Mouse (Mus musculus) right cerebral cortex, postnatal 25 days (tissue): ENCODE measurements around the gene Map3k20.

Experiments
- DNase-seq: peaks from one replicate; pipeline ENCODE4 v3.0.0; 2022

Map3k20 gene

DNA sequence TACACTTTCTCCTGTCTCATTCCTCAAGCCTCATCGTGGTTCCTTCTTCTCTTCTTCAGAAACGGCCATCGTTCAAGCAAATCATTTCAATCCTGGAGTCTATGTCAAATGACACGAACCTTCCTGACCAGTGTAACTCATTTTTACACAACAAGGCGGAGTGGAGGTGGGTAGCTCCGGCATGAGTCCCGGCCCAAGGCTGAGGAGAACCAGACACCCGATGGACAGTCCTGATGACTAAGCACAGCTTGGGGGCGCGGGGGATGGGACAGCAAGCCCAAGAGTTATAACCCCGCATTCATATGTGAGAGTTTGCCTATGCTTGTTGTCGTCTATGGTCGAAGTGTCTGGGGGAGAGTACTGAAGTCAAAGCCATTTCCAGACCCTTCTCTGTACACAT is 104.0 kb downstream of the Map3k20 start:
- no peak for DNase-seq

DNA sequence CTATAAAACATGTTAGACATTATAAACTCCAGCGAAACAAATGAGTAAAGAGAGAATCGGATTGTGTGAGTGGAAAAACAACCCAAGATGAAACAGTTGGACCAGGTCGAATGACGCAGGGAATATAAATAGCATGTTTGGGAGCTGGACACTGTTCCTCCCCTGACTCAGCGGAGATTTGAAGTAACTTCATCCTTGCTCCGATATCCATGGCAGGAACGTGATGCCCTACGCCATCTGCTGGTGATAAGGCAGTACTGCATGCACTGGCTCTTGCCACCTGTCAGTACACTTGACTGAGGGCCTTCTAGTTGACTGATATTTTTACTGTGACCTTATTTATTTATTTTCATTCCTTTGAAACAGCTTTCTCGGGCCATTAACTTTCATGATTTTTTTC is 104.5 kb downstream of the Map3k20 start:
- peak; percentile 68 for DNase-seq

GRCm38 (mm10) chr2:72390474-72390873 is 105.0 kb downstream of the Map3k20 start:
- no peak for DNase-seq

DNA sequence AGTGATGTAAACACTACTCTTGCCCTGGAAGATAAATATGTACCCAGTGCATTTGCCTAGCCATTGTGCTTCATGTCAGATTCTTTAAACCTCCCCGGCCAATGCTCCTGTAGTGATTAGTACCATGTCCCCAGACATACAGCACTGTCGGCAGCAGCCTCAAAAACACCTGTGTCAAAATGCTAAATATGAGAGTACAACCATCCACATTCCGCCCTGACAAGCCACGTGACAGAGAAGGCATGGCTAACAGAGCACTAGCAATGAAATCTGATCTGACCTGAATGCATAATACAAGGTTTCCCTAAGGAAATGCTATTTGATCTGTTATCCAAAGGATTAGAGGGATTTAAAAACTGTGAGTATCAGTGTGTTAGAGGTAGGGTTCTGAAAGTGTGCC is 105.6 kb downstream of the Map3k20 start:
- DNase-seq, result no peak

- DNase-seq, result no peak
Measured at GRCm38 (mm10) chr2:72391721-72392120, 106.3 kb downstream of the Map3k20 start.

DNA sequence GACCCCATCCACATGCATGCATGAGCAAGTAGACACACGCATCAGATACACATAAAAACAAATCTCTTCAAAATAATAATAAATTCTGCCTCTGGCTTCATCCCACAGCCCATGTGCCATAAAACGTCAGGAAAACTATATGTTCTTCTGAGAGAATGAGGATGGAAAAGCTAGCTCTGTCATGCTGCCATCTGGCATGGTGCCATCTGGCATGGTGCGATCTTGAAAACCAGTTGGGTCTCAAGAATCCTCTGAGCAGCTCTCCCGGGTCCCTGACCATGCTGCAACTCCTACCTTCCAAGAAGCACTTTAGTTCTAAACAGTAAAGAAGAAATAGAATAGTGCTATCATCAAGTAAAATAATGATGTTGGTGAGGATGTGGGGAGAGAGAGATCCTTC is 106.9 kb downstream of the Map3k20 start:
- DNase-seq, result no peak

- DNase-seq, result no peak
Measured at GRCm38 (mm10) chr2:72396934-72397333, 111.5 kb downstream of the Map3k20 start.

GRCm38 (mm10) chr2:72398227-72398626 is 112.8 kb downstream of the Map3k20 start:
- DNase-seq, result no peak

- no peak for DNase-seq
Measured at GRCm38 (mm10) chr2:72399469-72400195, 114.2 kb downstream of the Map3k20 start.

- DNase-seq, result no peak
Measured at GRCm38 (mm10) chr2:72401290-72401689, 115.9 kb downstream of the Map3k20 start.

DNA sequence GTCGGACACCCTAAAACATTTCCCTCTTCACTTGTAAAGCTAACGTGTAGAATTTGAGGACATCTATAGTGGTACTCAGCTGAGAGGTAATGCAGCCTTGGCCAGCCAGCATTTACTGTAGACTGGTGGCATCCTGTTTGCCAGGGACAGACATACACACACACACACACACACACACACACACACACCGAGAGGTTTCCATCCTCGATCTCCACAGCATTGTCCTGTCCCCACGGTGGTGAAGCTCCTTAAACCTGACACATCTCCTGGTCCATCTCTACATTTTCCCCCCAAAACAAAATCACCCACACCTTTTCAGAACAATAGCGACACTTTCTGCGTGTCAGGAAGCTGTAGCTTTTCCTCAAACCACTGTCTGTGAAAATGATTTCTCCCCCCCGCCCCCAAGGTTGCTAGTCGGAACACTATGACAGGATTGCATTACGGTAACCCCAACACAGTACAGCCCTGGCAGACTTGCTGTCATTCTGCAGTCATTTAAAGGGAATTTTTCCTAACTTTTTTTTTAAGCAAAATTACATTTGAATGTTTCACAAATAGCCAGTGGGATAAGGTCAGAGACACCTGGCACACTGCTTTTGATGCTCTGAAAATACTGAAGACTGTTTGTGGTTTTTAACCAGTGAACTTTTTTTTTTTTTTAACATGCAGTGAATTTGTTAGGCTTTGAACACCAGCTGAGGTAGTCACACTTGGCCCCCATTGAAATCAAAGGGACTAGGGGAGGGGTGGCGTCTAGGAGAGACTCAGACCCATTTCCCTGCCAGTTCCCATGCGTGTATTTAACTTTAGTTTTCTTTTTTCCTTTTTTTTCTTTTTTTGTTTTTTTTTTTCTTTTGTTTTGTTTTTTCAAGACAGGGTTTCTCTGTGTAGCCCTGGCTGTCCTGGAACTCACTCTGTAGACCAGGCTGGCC is 120.5 kb downstream of the Map3k20 start:
- DNase-seq, result no peak

DNA sequence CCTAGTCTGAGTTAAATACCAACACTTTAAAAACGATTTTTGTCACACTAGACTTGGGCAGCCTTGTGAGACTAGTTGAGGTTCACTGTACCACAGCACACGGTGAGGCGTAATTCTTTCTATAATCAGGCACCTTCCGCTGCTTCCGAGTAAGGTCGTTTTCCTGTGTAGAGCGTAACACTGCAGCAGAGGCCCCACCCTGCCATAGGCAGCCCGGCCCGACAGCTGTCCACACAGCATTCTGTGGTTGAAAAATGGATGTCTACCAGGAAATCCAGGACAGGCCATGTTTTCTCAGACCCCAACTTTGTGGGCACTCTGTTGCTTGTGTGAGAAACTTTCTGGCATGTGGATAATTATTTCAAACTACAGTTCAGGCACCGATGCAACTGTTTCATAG is 121.3 kb downstream of the Map3k20 start:
- DNase-seq, result no peak

DNA sequence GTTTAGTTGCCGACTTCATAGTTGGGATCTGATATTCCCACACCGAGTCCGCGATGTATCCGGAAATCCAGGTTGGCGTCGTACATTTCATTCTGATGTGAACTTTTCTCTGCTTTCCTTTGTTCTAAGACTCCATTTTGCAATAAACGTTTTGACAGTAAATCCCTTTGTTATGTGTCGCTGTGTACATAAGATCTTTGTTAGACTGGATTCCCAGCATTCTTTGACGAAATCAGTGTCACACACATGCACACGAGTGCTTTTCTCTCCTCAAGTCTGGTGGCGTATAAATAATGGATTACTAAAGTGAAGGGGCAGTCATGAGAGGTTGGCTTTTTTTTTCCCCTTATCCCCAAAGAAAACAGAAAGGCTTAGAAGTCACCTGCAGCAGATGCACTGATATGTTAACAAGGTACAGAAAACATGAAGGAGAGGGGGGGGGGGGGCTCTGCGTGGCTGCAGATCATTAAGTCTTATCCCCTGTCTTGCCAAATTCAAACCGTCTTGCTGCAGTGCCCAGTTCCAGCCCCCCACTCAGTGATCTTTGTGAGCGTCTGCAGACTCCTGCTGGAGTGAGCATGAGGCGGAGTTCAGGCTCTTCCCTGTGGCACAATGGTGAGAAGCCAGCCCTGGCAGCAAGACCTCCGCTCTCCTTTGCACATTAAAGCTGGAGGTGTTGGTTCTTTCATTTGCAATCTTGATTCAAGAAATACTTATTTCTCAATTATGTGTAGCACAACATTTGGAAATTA is 122.1 kb downstream of the Map3k20 start:
- no peak for DNase-seq

DNA sequence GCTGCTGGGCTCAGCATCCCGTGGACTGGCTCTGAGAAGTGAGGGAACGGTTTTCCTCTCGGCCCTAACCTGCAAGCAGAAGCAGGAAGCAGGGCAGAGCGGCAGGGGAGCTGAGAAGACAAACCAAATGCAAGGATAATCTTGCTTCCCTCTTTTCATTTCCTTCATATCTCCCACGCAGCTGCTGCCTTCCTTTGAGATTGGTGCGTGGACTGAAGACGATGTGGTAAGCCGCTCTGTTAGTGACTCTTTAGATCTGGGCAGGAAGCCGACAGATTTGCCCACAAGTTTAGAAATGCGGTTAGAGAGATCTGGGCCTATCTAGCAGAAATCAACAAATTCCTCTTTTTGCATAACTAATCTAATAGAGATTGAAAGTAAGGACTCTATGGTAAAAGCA is 124.5 kb downstream of the Map3k20 start:
- peak; percentile 10 for DNase-seq

GRCm38 (mm10) chr2:72412266-72412665 is 126.8 kb downstream of the Map3k20 start:
- DNase-seq, result no peak

DNA sequence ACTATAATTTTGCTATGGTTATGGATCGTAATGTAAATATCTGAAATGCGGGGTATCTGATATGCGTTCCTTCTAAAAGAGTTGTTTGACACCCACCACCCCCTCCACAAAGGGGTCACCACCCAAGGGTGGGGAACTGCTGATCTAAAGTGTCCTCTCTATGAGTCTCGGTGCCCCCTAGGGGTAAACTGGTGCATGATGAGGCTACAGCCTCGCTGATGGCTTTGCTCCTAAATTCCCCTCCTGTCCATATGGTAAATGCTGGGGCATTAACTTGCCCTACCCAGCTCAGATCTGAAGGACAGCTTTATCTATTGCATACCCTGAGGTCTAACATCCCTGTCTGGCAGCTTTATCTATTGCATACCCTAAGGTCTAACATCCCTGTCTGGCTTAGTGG is 130.0 kb downstream of the Map3k20 start:
- no peak for DNase-seq

DNA sequence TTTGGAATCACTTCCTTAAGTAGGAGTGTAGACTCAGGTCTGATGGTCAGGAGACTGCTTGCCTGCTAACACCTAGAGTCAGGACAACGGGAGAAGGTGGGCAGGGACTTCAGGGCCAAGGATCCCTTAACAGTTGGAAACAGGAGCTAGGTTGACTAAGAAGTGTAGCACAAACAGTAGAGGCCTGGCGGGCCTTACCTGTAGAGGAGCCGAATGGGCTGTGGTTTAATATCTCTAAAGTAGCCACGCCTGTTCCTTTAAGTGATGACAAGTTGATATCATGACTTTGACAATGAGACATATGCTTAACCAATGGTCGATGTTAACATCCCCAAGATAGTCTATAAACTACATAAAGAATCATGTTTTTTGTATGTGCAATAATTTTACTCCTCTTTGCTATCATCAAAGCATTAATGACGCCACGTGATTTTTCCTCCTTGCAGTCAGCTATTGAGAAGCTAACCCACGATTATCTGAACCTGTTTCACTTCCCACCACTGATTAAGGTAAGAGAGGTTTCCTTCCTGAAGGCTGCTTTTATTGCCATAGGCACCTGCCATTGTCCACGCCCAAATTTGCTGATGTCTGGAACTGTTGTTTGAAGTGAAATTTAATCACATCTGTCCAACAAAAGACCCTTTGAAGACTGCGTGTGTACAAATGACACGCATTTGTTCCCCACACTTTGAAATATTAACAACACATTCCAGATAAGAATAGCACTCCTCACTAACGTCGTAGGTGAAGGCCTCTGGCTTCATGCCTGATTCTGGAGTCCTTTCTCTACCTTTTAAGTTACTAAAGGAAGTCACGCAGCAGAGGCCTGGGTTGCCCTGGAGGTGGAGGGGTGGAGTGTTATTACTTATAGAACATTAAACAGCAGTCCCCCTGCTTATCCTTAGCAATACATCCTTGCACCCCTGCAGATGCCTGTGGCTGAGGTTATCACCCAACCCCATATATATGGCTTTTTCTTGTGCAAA is 131.0 kb downstream of the Map3k20 start:
- no peak for DNase-seq

GRCm38 (mm10) chr2:72420561-72420960 is 135.1 kb downstream of the Map3k20 start:
- DNase-seq, result no peak

DNA sequence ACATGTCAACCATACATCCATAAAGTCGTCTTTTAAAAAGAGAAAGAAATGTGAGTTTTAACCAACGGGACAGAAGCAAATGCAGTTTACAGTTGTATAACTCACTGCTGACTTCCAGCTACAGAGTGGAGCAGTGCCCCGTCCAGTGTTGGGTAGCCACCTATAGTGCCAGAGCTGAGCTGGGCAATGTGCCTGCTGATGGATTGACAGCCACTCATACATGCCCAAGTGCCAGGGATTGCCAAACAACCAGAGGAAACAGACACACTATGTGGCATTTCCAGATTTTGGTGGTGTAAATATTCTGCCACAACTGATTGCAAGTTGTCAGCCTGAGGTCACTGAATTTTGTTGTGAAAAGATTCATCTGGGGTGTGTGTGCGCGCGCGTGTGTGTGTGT is 139.2 kb downstream of the Map3k20 start:
- DNase-seq, result no peak

DNA sequence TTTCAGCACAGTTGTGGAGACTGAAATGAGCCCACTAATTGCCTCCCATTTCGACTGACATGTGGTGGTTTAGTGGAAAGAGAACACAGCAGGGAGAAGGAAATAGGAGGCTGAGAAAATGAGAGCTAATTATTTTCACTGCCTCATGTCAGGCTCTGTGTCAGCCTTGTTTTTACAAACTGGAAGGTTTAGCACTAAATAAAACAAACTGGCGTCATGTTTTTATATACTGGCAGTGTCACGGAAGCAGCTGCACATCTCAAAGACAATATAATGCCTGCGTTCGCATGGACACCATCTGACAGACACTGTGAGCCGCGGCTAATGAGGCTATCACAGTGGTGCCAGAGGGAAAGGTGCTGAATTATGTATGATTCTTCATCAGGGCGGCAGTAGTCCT is 141.3 kb downstream of the Map3k20 start:
- peak; percentile 9 for DNase-seq

DNA sequence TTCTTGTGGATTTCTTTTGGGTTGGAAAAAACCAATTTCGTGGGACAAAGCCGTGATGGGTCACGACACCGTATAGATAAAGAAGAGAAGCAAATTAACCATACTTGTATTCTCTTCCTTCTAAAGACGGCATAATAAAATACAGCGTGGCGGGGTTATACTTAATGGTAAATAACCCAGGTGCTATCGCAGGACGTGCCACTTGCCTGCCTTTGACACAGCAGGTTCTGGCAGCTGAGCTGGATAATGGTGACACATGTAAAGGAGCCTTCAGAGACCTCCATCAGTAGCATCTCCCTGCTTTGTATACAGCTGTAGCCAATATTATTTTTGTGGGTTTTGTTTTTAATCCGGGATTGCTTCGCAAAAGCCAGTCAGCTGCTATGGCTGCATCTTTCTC is 141.9 kb downstream of the Map3k20 start:
- no peak for DNase-seq

DNA sequence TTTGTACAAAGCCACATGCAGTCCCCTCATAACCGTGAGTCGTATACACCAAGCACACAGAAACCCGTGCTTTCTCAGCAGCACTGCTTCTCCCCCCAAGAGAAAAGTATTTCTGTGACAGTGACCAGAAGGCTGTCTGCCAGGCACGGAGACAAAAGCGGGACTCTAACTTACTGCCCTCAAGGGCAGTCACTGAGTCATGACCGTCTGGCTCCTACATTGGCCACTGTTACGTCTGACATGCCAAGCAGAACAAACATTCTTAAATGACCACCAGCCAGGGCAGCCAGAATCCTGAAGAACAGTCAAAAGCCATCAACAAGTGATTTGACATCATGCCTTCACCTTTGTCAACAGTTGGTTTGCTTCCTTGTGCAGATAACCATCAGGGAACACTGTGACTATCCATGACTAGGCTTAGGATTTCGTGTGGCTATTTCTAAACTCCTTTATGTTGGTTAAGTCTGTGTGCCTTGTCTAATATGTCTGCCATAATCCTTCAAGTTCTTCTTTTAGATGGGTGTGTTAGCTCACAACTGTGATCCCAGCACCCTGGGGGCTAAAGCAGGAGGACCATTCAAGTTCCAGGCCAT is 153.6 kb downstream of the Map3k20 start:
- DNase-seq, result no peak
